Mouse (Mus musculus) hindbrain, postnatal 0 days (tissue): ENCODE measurements around the gene Gpc6. TPM values are rescaled to one million over a fixed set of nuclear protein-coding genes. Genes with fewer than 3 reads are reported as not detected.

Experiments
- ATAC-seq: fragments of 200-750 bp; cut with Nextera tagmentation; 2 replicates; pipeline ENCODE4 v1.8.0; 2017; ENCODE audit warnings: mild to moderate bottlenecking, moderate TSS enrichment, moderate library complexity
- DNase-seq: peaks from one replicate; pipeline ENCODE4 v3.0.0-alpha.2; 2015; ENCODE audit warnings: low spot score
- H3K27ac ChIP-seq: fragments of 300-500 bp; sonication (generic); 2 replicates; pipeline ENCODE4 v1.5.1; 2014; ENCODE audit warnings: mild to moderate bottlenecking
- H3K27me3 ChIP-seq: fragments of 300-500 bp; sonication (generic); 2 replicates; pipeline ENCODE4 v1.6.1; 2014; ENCODE audit warnings: low read length, mixed read lengths; ENCODE audit not compliant: insufficient read depth
- H3K36me3 ChIP-seq: fragments of 300-500 bp; sonication (generic); 2 replicates; pipeline ENCODE4 v1.6.1; 2014; ENCODE audit warnings: low read length, mixed read lengths; ENCODE audit not compliant: insufficient read depth
- H3K4me1 ChIP-seq: fragments of 300-500 bp; sonication (generic); 2 replicates; pipeline ENCODE4 v1.6.1; 2014; ENCODE audit warnings: antibody characterized with exemption, low read length, mixed read lengths; ENCODE audit not compliant: insufficient read depth
- H3K4me2 ChIP-seq: fragments of 300-500 bp; sonication (generic); 2 replicates; pipeline ENCODE4 v1.6.1; 2014; ENCODE audit warnings: low read depth, mild to moderate bottlenecking, low read length, moderate library complexity, mixed read lengths
- H3K4me3 ChIP-seq: fragments of 300-500 bp; sonication (generic); 2 replicates; pipeline ENCODE4 v1.5.1; 2014; ENCODE audit warnings: low read length
- H3K9ac ChIP-seq: fragments of 300-500 bp; sonication (generic); replicated peaks from 2 replicates; pipeline ENCODE4 v1.6.1; 2014; ENCODE audit warnings: mild to moderate bottlenecking, low read length, moderate library complexity, mixed read lengths
- H3K9me3 ChIP-seq: fragments of 300-500 bp; sonication (generic); 2 replicates; pipeline ENCODE4 v1.6.1; 2016; ENCODE audit warnings: low read length, mixed read lengths
- CTCF ChIP-seq: IDR thresholded peaks from 2 replicates; pipeline ENCODE4 v1.5.1; 2016; ENCODE audit warnings: antibody characterized with exemption, control low read depth, low read depth
- WGBS: fragments of 180-500 bp; shearing (Covaris S2); extraction: QIAGEN DNeasy Blood & Tissue Kit; methylation state at CpG from one replicate; pipeline ENCODE4 v1.1.7; 2014; 5-methylcytosine and 5-hydroxymethylcytosine counted together
- polyA plus RNA-seq: library from polyadenylated mRNA; unstranded; fragments of >200 nt; fragmentation: Nextera tagmentation; extraction: Ambion mirVana; gene quantifications from 2 replicates; pipeline ENCODE4 v1.2.1, GENCODE M21; 2015
- total RNA-seq: library from RNA; depleted of rRNA; stranded (reverse); fragments of >200 nt; gene quantifications from 2 replicates; pipeline ENCODE4 v1.2.3, GENCODE M21; 2014

Gpc6 gene
- total and polyA plus RNA-seq, 2 experiments from 2014 or later, result 17.9 to 28.5 TPM

DNA sequence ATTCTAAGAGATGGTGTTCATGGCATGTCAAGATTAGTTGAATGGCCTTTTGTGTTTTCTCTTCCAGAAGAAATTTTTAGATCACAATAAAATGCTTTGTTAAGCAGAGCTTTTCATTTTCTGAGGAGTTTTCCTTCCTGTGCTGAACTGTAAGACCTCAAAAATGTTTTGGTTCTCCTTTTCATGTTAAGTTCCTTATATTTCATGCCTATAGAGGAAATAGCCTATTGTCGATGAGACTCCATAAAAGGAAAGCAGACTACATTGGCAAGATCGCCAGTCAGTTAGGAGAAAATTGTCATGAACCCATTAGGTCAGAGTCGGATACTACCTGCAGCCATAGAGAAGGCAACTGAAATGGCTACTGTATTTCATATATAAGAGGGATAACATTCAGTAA lies 278.8 kb downstream of the Gpc6 start:
- 90% methylated on average over 3 of the region's 3 CpGs for WGBS
- Histone ChIP-seq H3K4me2 (no peak overlapping the region), H3K9ac (no peak overlapping the region), H3K9me3 (no peaks in the 10 kb centered on the region), H3K4me3 (no peak overlapping the region), H3K27ac (no peak overlapping the region), H3K36me3 (no peaks in the 10 kb centered on the region), H3K27me3 (no peaks in the 10 kb centered on the region), H3K4me1 (no peaks in the 10 kb centered on the region)
- no peak for TF ChIP-seq CTCF
- DNase-seq (no peak), ATAC-seq (no peak)

DNA sequence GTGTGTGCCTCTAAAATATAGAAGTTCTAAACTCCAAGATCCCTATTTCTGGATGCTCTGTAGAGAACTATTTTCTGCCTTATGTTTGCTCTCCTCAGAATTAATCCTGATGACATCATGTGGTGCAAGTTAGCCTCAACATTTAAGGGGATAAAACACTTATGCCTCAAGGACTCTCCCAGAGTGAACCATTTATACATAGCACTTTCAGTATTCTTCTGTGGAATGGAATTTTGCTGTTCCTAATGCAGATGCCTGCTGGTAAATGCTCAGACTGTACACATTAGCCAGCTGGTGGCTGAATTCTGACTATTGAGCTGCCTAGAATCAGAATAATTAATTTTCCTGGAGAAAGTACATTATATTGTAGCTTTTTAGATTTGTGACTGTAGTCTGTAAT lies 289.3 kb downstream of the Gpc6 start:
- H3K4me2 ChIP-seq, result no peak overlapping the region
- no peak overlapping the region for H3K27ac ChIP-seq
- H3K36me3 ChIP-seq, result no peaks in the 10 kb centered on the region
- H3K27me3 ChIP-seq, result no peaks in the 10 kb centered on the region
- H3K4me3 ChIP-seq, result no peak overlapping the region
- H3K9ac ChIP-seq, result no peak overlapping the region
- no peak for ATAC-seq
- no peaks in the 10 kb centered on the region for H3K4me1 ChIP-seq
- no peak for TF ChIP-seq CTCF
- H3K9me3 ChIP-seq, result no peaks in the 10 kb centered on the region
- no peak for DNase-seq

DNA sequence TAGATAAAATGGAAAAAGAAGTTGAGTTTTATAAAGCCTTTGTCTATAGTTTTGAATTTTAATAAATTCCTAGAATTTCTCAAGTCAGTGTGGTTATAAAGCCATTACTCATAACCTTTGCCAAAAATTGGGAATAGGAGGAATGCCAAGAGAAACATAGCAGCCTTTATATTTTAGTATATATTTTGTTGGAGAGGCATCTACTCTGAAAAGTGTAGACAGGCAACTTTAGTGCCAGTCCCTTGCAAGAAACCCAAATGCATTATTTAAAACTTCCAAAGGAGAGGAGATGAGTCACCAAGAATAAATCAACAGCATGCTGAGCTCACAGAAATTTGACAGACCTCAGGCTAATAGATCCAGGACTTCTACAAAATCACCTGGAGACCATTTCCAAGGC lies 301.8 kb downstream of the Gpc6 start:
- no peak for DNase-seq

DNA sequence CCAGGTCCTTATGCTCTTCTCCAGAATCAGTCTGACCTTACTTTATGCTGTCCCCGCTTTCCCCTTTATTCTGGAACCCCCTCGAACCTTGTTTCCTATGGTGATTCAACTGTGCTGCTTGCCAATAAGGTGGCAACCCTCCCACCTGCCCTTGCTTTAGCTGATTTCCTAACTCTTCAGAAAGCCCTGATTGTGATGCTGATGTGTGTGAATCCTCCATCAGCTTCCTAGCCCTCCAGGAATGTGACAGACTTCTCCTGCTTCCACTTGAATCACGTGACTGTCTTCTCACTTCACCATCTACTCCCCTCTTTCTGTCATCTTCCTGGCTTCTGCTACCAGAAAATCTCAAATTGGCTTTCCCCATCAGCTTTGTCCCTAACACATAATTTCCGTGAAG lies 305.4 kb downstream of the Gpc6 start:
- no peak for DNase-seq
- Histone ChIP-seq H3K9ac (no peak overlapping the region), H3K9me3 (no peaks in the 10 kb centered on the region), H3K4me2 (no peak overlapping the region), H3K27ac (no peak overlapping the region), H3K4me1 (no peaks in the 10 kb centered on the region), H3K27me3 (no peaks in the 10 kb centered on the region), H3K36me3 (no peaks in the 10 kb centered on the region), H3K4me3 (no peak overlapping the region)
- no peak for TF ChIP-seq CTCF
- ATAC-seq, result no peak
- WGBS, result 63% methylated on average over 4 of the region's 4 CpGs

More for the DNA sequence above, 301.8 kb downstream of the Gpc6 start:
- no peak for TF ChIP-seq CTCF
- no peaks in the 10 kb centered on the region for H3K36me3 ChIP-seq
- ATAC-seq, result no peak
- H3K4me1 ChIP-seq, result no peaks in the 10 kb centered on the region
- H3K27me3 ChIP-seq, result no peaks in the 10 kb centered on the region
- no peak overlapping the region for H3K4me3 ChIP-seq
- no peak overlapping the region for H3K4me2 ChIP-seq
- no peaks in the 10 kb centered on the region for H3K9me3 ChIP-seq
- no peak overlapping the region for H3K9ac ChIP-seq
- no peak overlapping the region for H3K27ac ChIP-seq

DNA sequence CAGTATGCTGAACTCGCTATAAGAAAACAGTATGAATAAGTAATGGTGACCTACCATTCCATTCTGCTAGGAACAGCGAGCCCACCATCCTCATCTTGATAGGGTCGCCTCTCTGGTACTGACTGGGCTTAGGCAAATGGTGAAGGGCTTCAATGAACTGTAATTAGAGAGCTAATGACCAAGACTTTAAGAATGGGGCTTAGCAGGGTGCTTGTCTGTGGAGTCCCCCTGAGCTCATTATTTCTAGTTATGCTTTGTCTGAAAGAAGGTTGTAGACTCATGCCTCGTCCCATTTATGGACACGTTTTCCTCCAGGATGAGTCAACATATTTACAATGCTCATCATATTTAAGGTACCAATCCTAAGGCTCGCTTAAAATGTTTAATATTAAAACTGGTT lies 313.1 kb downstream of the Gpc6 start:
- Histone ChIP-seq H3K36me3 (no peaks in the 10 kb centered on the region), H3K27ac (no peak overlapping the region), H3K9ac (no peak overlapping the region), H3K27me3 (no peaks in the 10 kb centered on the region), H3K4me1 (no peaks in the 10 kb centered on the region), H3K4me3 (no peak overlapping the region), H3K9me3 (no peaks in the 10 kb centered on the region), H3K4me2 (no peak overlapping the region)
- no peak for TF ChIP-seq CTCF
- ATAC-seq, result no peak
- no peak for DNase-seq
- WGBS, result 77% methylated on average over 6 of the region's 6 CpGs

DNA sequence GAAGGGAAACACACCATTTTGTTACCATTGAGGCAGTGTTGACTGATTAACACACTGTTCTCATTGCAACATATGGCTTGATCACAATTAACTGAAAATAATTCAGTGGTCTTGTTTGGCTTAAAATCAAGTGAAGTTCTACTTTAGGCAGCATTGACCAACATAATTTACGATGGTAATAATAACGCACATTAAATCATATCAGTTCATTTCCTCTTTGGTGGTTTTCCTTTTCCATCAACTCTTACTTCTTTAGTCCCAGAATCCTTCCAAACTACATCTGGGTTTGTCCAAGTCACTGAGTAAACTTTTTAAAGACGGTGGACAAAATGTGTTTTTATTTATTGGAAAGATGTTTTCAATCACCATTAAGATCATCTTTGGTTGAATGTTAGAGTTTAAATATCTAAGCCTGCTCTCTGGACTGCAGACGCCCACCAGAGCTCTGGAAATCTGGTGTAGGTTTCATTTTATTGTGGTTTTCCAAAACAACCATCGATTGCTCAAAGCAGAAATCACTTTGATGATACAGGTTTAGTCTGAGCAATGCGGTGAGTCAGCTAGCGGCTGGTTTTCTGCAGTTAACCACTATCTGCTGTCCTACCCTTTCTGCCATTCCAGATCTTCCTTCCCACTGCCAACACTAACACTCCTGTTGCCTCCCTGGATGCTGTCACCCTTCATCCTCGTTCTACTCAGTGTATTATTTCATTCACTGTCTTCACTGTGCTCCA lies 314.7 kb downstream of the Gpc6 start:
- Histone ChIP-seq H3K27me3 (no peaks in the 10 kb centered on the region), H3K9ac (no peak overlapping the region), H3K9me3 (no peaks in the 10 kb centered on the region), H3K4me1 (no peaks in the 10 kb centered on the region), H3K27ac (no peak overlapping the region), H3K36me3 (no peaks in the 10 kb centered on the region), H3K4me2 (no peak overlapping the region), H3K4me3 (no peak overlapping the region)
- TF ChIP-seq CTCF, result no peak
- 91% methylated on average over 8 of the region's 8 CpGs for WGBS
- no peak for DNase-seq
- ATAC-seq, result no peak

DNA sequence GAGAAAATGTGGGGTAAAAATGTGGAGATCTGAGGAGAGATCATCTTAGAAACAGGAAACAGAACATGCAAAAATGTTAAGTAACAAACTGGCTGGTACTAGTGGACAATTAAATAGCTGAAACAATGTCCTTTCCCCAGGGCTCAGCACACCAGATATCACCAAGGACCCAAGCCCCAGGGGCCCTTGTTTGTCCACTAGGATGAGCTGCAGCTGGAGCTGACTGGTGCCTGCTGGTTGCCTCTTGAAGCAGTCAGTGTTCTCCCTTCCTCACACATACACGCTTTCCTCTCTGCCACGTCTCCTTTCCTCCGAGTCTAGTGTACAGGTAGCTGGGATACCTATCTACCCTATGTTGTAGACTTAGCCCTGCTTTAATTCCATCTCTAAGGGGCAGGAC lies 320.5 kb downstream of the Gpc6 start:
- H3K4me1 ChIP-seq, result no peaks in the 10 kb centered on the region
- no peak overlapping the region for H3K9ac ChIP-seq
- TF ChIP-seq CTCF, result no peak
- H3K36me3 ChIP-seq, result no peaks in the 10 kb centered on the region
- DNase-seq (no peak), ATAC-seq (no peak)
- H3K27me3 ChIP-seq, result no peaks in the 10 kb centered on the region
- no peak overlapping the region for H3K4me3 ChIP-seq
- no peaks in the 10 kb centered on the region for H3K9me3 ChIP-seq
- no peak overlapping the region for H3K4me2 ChIP-seq
- H3K27ac ChIP-seq, result no peak overlapping the region
- WGBS, result 92% methylated on average over 3 of the region's 3 CpGs
